Mouse (Mus musculus) gonadal fat pad, adult 2 months (tissue): Measurements from ENCODE around the gene Mrpl3. TPM values are rescaled to one million over a fixed set of nuclear protein-coding genes. Genes with fewer than 3 reads are reported as not detected.
"Not testable (repeated sequence)": the region's sequence is repeated elsewhere in the genome, so short reads cannot be mapped to it uniquely, and the experiment has no call there.

Experiments used
- DNase-seq: peaks from one replicate; pipeline ENCODE4 v3.0.0-alpha.2; 2012; ENCODE audit warnings: low read depth
- polyA plus RNA-seq: library from polyadenylated mRNA; depleted of rRNA; stranded (reverse); fragments of >200 nt; gene quantifications from 2 replicates; pipeline ENCODE4 v1.2.3, GENCODE M21; 2012; rRNA removed

The Mrpl3 gene
- 26.2 and 40.8 TPM in 2 replicates for polyA plus RNA-seq

- peak; percentile 10 for DNase-seq
These were observed at the start of gene Mrpl3 for GRCm38 (mm10) chr9:105053147-105053557. TSS of gene Mrpl3 (plus strand) at chr9:105053239.

DNA sequence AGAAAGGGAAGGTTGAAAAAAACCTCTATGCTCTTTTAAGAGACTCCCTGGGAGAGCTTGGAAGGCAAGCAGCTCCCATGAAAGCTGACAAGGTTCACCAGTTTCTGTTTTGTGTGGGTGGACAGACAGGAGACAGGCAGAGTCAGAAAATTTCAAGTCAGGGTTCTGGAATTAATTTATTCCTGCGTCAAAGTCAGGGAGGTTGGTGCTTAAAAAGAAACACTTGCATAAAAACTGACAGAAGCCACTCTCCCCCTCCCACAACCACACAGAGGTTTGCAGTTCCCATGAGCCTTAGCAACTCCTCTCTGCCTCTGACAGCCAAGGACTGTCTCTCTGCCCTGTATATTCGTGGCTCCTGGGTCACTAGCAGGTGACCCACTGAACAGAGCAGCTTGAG, 42.3 kb upstream of the Mrpl3 start:
- DNase-seq = no peak

DNA sequence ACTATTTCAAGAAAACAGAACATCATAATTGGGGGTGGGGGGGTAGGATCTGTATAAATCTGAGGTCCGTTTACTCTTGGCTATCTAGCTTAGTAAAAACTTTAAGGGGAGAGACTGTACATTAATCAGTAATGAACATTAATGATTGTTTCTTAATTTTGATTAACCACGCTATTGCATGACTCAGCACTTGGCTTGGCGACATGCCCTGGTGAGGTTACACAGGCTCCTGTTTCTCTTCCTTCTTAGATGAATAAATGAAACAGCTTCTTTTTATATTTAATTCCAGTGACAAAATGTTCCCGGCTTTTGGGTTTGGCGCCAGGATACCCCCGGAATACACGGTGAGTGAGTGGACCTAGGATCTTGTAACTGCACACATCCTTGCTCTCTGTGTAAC, 34.9 kb upstream of the Mrpl3 start:
- DNase-seq = no peak

GRCm38 (mm10) chr9:105028311-105028710, 24.7 kb upstream of the Mrpl3 start:
- no peak for DNase-seq

DNA sequence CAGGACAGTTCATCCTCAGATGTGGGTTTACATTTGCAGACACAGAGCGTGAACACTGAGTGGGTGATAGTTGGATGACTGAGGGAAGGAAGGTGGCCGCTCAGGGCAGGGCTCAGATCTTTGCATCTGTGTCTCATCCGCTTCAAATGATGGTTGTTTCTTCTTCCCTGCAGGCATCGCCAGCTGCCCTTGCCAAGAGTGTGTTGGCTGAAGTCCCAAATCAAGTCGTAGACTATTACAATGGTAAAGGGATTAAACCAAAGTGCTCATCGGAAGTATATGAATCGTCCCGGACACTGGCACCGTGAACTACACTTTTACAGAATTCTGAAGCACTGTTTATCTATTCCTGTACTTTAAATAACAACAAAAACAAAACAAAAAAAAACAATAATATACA, 20.5 kb upstream of the Mrpl3 start:
- DNase-seq = no peak

DNA sequence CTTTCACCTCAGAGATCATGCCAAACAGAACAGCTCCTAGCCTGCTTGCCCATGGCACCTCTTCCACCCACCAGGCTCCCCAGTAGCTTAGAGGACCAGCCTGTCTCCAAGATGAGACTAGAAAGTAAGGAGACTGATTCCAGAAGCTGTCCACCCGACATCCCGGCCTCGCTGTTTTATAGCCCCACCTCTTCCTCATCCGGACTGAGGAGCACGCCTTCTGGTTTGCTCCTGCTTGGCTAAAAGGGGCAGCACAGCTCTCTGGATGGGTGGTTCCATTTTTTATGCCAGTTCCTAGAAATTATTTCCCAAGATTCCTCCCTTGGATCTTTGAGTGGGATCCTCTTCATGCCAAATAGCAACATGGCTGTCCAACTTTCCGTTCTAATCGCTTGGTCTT, 19.4 kb upstream of the Mrpl3 start:
- no peak for DNase-seq

DNA sequence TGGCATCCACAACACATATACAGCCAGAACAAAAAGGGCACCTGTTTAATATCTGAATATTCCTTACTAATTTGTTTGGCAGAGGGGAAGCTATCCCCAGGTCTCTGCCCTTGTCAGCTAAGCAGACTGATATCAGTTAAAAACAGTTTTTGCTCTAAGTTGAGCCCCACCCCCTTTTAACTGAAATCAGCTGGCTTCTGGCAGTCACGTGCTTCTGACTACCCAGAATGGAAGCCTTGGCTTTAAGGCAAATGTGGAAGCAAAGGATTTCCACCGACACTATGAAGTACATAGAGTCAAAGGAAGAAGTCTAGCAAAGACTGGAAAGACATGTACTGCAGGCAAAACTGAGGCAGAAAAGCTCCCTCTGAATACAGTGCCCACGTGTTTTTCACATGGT, 15.2 kb upstream of the Mrpl3 start:
- DNase-seq = no peak

DNA sequence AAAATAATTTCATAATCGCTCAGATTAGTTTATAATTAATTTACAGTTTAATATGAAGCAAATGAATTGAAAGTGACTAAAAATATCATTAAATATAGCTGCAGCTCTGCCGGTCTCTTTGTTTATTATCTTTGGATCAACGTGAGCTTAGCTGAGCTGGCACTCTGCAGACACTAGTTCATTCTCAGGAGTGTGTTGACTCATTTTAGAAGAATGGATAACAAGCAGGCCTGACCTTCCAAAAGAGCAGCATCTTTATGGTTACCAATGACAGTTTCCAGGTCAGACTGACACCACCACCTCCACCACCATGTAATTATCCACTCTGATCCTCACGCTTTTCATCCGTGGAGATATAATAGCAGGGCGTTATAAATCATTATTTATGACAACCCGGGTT, 7.0 kb upstream of the Mrpl3 start:
- no peak for DNase-seq

DNA sequence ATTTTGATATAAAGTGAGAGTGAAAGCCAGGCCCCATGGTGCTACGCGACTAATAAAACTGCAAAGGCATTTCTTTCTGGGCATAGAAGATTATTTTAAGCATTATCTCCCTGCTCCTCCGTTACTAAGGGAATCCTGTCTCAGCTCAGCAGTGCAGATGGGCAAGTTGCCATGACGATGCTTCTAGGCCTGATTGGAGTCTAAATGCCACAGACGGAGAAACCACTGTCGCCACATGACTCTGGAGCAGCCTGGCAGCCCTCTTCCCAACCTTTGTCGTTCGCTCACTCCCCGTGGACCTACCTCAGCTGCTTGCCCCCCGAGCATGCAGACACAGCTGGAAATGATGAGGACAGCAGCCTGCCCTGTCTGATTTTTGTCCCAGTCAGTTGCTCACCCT, 4.7 kb upstream of the Mrpl3 start:
- no peak for DNase-seq

GRCm38 (mm10) chr9:105049636-105050035, 3.4 kb upstream of the Mrpl3 start:
- DNase-seq = no peak

DNA sequence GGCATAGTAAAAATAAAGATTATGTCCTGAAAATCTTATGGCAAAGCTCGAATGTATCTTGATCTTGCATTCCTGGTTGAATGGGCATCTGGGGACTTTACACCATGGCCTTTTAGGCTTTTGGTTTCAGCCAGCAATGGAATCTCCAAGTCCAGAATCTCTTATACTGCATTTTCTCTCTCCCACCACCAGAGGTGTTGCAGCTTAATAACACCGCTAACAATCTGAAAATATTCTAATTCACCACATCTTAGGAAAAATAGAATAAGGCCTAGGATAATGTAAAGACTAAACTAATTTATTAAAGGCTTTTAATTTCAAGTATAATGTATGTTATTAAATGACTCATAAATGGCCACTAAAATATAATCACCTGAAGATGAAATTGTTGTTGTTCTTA, 2.8 kb upstream of the Mrpl3 start:
- no peak for DNase-seq

DNA sequence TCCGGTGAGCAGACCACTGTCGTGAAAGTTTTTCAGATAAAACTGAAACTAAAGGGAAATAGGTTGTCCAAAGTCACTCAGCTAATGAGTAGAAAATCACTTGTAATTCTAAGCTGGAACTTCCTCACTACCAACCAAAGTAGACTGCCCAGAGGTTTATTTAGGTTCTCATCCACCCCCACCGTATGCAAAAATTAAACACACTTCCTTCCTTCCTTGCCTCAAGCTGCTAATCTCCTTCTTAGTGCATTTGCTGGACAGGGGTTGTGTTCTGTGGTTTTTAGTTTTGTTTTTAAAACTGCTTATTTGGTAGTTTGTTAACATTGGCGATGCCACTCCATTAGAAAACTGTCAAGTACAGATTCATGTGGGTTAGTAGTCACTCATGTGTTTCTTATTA, 773 bp downstream of the Mrpl3 start:
- DNase-seq = no peak

- DNase-seq = no peak
These were observed 16.1 kb downstream of the Mrpl3 start for GRCm38 (mm10) chr9:105069106-105069505.

DNA sequence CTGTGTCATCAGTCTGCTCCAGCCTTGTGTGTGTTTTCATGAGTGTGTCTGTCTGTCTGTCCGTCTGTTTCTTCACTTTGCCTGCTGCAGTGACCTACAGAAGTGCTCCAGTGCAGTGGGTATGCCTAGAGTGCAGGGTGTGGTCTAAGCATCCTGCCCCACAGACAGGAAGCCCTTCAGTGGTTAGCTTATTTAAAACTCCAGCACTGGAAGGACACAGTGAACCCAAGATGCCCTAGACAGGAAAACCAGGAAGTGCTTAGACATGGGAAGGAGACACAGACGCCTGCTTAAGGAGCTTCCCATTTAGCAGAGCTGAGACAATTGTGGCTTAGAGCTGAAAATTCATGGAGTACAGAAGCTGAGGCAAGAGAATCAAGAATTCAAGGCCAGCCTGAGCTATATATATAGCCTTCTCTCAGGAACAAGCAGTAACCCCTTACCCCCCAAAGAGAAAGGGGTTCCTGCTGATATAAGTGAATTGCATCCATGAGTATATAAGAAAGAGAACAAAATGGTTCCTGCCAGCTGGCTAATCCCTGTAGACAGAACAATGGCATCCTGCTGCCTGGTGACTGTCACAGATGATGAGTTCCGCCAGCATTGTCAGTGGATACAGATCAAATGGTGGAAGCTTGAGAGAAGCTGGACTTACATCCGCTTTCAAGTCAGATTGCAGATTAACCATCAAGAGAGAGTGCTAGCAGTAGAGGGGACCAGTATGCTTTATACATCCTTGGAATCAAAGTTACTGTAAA, 20.1 kb downstream of the Mrpl3 start:
- DNase-seq = no peak

GRCm38 (mm10) chr9:105074851-105075250, 21.8 kb downstream of the Mrpl3 start:
- DNase-seq = no peak

DNA sequence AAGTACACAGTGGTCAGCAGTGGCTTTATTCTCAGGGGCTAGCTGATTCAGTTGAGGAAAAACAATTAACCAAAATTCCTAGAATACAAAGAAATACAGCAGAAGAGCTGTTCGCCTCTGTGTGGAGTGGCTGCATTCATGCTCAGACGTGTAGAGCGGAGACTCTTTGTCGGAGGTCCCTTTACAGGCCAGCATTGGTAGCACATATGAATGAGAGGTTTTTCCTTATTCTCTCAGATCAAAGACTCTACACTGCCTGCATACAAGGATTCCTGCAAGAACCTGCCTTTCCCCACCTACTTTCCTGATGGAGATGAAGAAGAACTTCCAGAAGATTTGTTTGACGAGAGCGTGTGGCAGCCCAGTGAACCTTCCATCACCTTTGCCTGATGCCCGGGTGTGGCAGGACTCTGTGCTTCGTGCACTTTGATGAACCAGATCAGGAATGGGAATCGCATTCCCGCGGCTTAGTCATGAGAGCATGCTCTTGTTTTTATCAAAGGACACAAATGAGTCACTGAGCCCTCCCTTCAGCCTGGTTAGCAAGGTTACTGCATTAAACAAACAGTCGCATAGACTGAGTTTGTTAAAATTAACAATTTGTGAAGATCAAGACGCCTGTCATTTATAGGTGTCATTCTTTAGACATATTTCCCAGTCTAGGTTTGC, 23.9 kb downstream of the Mrpl3 start:
- DNase-seq = no peak

DNA sequence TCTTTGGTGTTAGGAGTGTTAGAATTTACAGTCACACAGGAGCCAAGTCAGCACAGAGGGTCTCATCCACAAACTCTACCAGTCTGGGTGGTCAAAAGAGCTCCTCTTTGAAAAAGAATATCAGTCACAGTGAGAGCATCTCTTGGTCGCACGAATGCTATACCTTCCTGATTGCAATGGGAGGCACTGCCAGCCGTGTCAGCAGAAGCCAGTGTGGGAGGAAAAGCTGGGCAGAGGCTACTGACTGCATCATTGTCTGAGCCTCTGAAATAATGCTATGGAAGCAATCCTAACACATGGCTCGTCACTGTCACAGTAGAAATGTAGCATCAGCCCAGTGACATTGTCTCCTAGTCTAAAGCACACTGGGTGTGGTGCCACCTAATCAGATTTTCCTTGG, 25.4 kb downstream of the Mrpl3 start:
- DNase-seq = no peak

GRCm38 (mm10) chr9:105080246-105080645, 27.2 kb downstream of the Mrpl3 start:
- no peak for DNase-seq

DNA sequence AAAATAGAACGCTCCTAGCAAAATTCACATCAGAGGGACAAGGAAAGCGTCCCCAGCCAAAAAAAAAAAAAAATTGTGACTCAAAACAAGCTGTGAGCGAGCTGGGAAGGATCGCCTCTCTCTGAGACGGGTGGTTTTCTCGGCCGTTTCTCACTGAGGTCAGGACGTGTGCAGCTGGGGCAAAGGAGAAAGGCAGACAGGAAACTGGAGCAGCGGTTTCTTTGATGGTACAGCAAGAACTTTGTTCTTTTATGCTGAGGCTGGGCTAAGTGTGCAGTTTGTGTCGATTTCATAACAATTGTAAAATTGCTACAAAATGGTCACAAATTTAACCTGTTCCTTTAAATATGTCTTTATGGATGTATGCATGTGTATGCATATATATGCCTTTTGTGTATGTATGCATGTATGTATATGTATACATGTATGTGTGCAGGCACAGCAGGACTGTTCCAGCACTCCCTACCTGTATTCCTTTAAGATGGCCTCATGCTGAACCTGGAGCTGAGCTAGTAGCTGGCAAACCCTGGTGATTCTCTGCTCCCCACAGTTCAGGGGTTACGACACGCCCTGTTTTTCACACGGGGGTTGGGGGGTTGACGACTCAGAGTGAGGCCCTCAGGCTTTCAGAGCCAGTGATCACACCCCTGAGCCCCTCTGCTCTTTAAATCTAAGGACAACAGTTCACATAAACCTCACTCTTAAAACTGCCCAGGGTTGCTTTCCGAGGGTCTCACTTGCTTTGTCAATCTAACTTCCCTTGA, 48.0 kb downstream of the Mrpl3 start:
- no peak for DNase-seq

GRCm38 (mm10) chr9:105101911-105102310, 48.9 kb downstream of the Mrpl3 start:
- DNase-seq = no peak

DNA sequence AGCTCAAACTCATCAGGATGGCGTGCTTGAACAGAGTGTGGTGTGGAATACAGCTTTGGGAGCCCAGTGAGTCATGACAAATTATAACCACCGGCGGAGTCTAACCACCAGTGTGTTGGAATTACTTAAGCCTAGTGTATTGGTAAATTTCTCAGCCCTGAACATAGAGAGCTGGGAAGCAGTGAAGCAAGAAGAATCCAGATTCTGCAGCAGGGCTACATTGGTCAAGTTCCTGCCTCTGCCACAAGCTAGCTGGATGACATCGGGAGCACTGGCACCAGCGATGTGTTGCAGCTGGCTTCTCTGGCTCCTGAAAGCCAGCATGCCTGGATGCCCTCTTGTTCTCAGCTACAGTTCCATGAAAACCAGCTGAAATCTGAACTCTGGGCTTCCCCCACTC, 50.9 kb downstream of the Mrpl3 start:
- no peak for DNase-seq

- not testable (repeated sequence) for DNase-seq
These were observed 72.2 kb downstream of the Mrpl3 start for GRCm38 (mm10) chr9:105125206-105125605.
